Mouse (Mus musculus) bone marrow, adult 2 months (tissue): ENCODE measurements at regions not wholly inside any gene's neighbourhood (a gene's known extent, or its start where the extent isn't known, plus 50 kb on each side); places are given as distances from the start of the nearest gene placed in this dataset.

Experiments used
- CTCF ChIP-seq: fragments of 200-500 bp; IDR thresholded peaks from 2 replicates; pipeline ENCODE4 v1.5.1; 2011; ENCODE audit warnings: low read length, control low read depth; ENCODE audit not compliant: control insufficient read depth, insufficient read depth
- POLR2A ChIP-seq: fragments of 200-500 bp; IDR thresholded peaks from 2 replicates; pipeline ENCODE4 v1.6.1; 2011; ENCODE audit warnings: low read depth, mild to moderate bottlenecking, control low read depth, low read length, borderline replicate concordance; ENCODE audit not compliant: control insufficient read depth

DNA sequence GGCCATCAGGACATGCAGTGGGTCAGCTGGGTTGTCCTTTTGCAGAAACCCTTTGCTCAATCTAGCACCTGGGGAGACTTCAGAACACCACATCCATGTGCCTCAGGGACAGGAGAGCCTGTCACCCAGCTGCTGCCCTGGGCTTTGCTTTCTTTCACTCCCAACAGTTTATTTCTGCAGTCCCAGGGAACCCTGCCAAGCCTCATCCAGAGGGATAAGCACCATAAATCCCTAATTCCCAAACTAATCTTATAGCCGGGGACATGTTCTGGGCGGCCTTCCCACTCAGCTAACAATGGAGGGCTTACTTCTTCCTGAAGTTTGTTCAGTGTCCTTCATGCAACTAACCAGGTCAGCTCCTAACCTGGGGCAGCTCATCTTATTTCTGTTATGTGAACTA lies 325.0 kb upstream of the Gm5148 start:
- no peak for TF ChIP-seq CTCF
- TF ChIP-seq POLR2A = no peak
